Mouse (Mus musculus) heart, embryonic 13.5 days (tissue): ENCODE measurements around the gene Jmjd1c. TPM values are rescaled to one million over a fixed set of nuclear protein-coding genes. Genes with fewer than 3 reads are reported as not detected.

Source experiments
- ATAC-seq: fragments of 200-750 bp; cut with Nextera tagmentation; 2 replicates; pipeline ENCODE4 v1.8.0; 2017; ENCODE audit warnings: moderate TSS enrichment; ENCODE audit not compliant: insufficient number of reproducible peaks, low FRiP score, low TSS enrichment; ENCODE audit errors: extremely low read depth
- H3K27ac ChIP-seq: fragments of 300-500 bp; sonication (generic); replicated peaks from 2 replicates; pipeline ENCODE4 v1.5.1; 2015; ENCODE audit warnings: moderate library complexity, mild to moderate bottlenecking, inconsistent platforms
- H3K27me3 ChIP-seq: fragments of 300-500 bp; sonication (generic); replicated peaks from 2 replicates; pipeline ENCODE4 v1.6.1; 2015; ENCODE audit warnings: mild to moderate bottlenecking, inconsistent platforms
- H3K36me3 ChIP-seq: fragments of 300-500 bp; sonication (generic); 2 replicates; pipeline ENCODE4 v1.6.1; 2015; ENCODE audit warnings: mild to moderate bottlenecking, inconsistent platforms
- H3K4me1 ChIP-seq: fragments of 300-500 bp; sonication (generic); 2 replicates; pipeline ENCODE4 v1.6.1; 2015; ENCODE audit warnings: inconsistent platforms
- H3K4me2 ChIP-seq: fragments of 300-500 bp; sonication (generic); 2 replicates; pipeline ENCODE4 v1.6.1; 2015; ENCODE audit warnings: inconsistent platforms, mild to moderate bottlenecking, moderate library complexity
- H3K4me3 ChIP-seq: fragments of 300-500 bp; sonication (generic); 2 replicates; pipeline ENCODE4 v1.5.1; 2015; ENCODE audit warnings: moderate library complexity, mild to moderate bottlenecking, inconsistent platforms
- H3K9ac ChIP-seq: fragments of 300-500 bp; sonication (generic); 2 replicates; pipeline ENCODE4 v1.6.1; 2015; ENCODE audit warnings: inconsistent platforms, mild to moderate bottlenecking, moderate library complexity
- H3K9me3 ChIP-seq: fragments of 300-500 bp; sonication (generic); 2 replicates; pipeline ENCODE4 v1.6.1; 2016; ENCODE audit warnings: inconsistent platforms
- WGBS: fragments of 180-500 bp; shearing (Covaris S2); methylation state at CpG from one replicate; pipeline ENCODE4 v1.1.7; 2015; ENCODE audit warnings: mixed read lengths; 5-methylcytosine and 5-hydroxymethylcytosine counted together
- polyA plus RNA-seq: library from polyadenylated mRNA; unstranded; fragments of >200 nt; fragmentation: Nextera tagmentation; extraction: Ambion mirVana; gene quantifications from 2 replicates; pipeline ENCODE4 v1.2.1, GENCODE M21; 2015

Jmjd1c gene
- polyA plus RNA-seq, 1 experiment from 2014 or later = 30.3 TPM

DNA sequence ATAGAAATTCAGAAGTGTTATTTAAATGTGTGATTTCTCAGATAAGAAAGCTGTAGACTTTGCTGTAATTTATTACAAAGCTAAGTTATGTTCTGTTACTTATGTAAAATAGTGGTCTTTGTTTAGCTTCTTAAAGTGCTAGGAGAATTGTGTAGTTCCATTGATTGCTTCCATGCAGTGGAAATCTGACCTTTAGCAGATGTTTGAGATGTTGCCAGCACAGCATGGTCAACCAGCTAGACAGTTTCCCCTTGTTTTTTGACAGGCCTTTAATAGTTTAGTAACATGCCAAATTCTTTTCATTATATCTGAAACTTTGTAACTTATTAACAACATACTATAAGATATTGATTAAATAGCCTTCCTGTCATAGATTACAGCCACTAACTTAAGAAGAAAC is 47.7 kb downstream of the Jmjd1c start:
- H3K36me3 ChIP-seq = no peaks in the 10 kb centered on the region
- no peak for ATAC-seq
- H3K4me1 ChIP-seq = peaks cover 35% of the 10 kb centered on the region
- no peaks in the 10 kb centered on the region for H3K27me3 ChIP-seq
- H3K4me2 ChIP-seq = no peak overlapping the region
- H3K27ac ChIP-seq = no peak overlapping the region
- no peak overlapping the region for H3K9ac ChIP-seq
- no peak overlapping the region for H3K4me3 ChIP-seq
- no peaks in the 10 kb centered on the region for H3K9me3 ChIP-seq

DNA sequence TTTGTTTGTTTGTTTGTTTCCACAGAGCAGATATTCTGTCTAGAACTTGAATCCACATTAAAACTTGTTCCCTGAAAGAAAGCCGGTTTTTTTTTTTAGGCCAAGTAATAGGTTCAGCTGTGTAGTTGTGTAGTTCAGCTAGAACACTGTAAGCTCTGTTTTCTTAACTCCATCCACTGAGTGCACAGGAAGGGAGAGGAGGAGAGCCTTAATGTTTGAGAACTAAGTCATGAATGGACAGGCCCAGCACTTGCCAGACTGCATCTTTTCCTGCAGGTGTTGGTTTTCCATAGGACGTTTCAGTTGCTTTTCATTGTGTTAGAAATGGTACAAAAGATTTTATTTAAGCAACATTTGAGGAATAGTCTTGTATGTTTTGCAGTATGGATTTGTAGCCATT is 48.3 kb downstream of the Jmjd1c start:
- 63% methylated on average over 2 of the region's 2 CpGs for WGBS
- Histone ChIP-seq H3K9ac (no peak overlapping the region), H3K9me3 (no peaks in the 10 kb centered on the region), H3K27ac (no peak overlapping the region), H3K4me3 (no peak overlapping the region), H3K4me1 (peaks cover 33% of the 10 kb centered on the region), H3K27me3 (no peaks in the 10 kb centered on the region), H3K36me3 (no peaks in the 10 kb centered on the region), H3K4me2 (no peak overlapping the region)
- no peak for ATAC-seq

DNA sequence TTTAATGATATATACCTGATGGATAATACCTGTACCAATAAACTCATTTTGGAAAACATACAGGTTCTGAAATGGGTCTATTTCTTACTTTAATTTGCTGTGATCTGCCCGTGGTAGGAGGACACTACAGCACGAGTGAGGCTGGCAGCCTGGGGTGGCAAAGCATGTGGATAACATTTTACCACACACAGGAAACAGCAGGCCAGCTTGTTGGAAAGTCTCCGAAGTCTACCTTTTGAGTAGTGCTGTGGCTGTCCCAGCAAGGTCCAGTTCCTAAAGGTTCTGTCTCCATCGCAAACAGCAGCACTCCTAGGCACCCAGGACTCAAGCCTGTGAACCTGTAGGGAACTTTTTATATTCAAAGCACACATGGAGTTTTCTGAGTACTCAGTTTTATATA is 49.7 kb downstream of the Jmjd1c start:
- H3K27me3 ChIP-seq = no peaks in the 10 kb centered on the region
- no peak overlapping the region for H3K4me2 ChIP-seq
- 77% methylated on average over 4 of the region's 4 CpGs for WGBS
- no peaks in the 10 kb centered on the region for H3K9me3 ChIP-seq
- H3K4me3 ChIP-seq = no peak overlapping the region
- peaks cover 28% of the 10 kb centered on the region for H3K4me1 ChIP-seq
- H3K27ac ChIP-seq = no peak overlapping the region
- no peaks in the 10 kb centered on the region for H3K36me3 ChIP-seq
- H3K9ac ChIP-seq = no peak overlapping the region; the same call in 1 of the 2 replicates
- ATAC-seq = no peak

DNA sequence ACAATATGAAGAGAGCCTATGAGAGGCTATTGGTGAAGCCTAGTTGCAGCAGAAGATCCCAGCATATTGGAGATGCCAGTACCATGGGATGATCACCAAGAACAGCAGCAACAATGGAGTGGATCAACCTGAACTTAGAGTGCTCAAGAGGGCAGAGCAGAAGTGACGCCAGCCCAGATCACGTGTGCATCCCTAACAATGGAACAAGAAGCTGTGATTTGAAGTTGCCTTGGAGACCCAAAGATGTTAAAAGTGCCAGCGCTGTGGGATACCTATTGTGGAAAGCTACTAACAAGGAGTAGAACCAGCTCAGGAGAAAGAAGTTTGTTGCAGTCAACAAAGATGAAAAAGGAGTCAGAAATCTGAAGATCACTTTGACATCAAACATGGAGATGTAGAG is 55.8 kb downstream of the Jmjd1c start:
- H3K4me2 ChIP-seq = no peak overlapping the region
- peaks cover 10% of the 10 kb centered on the region; the same call in 1 of the 2 replicates for H3K36me3 ChIP-seq
- H3K27me3 ChIP-seq = no peaks in the 10 kb centered on the region
- H3K27ac ChIP-seq = no peak overlapping the region
- no peak for ATAC-seq
- WGBS = 88% methylated on average over 3 of the region's 3 CpGs
- no peaks in the 10 kb centered on the region for H3K9me3 ChIP-seq
- H3K4me1 ChIP-seq = peaks cover 10% of the 10 kb centered on the region
- H3K4me3 ChIP-seq = no peak overlapping the region
- H3K9ac ChIP-seq = no peak overlapping the region

DNA sequence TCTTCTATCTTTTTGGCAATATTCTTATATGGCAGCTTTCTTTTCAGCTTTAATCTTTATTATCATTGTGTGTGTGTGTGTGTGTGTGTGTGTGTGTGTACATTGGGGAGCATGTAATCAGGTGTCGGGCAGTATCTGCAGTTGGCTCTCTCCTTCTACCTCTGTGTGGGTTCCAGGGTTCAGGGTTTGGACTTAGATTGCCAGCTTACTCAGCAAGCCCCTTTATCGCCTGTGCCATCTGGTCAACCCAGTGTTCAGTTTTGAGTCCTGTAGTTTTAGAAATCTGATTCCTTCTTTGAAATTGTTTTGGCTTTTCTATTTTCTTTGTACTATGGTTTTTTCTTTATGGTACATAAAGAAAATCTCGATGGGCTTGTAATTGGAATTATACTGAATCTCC is 58.7 kb downstream of the Jmjd1c start:
- Histone ChIP-seq H3K4me3 (no peak overlapping the region), H3K9me3 (no peaks in the 10 kb centered on the region), H3K9ac (no peak overlapping the region), H3K4me1 (0 out of 2 replicates have a peak, but pooled peaks cover 3% of the 10 kb centered on the region), H3K36me3 (peaks cover 18% of the 10 kb centered on the region), H3K27me3 (no peaks in the 10 kb centered on the region), H3K27ac (no peak overlapping the region), H3K4me2 (no peak overlapping the region)
- WGBS = 89% methylated on average over 3 of the region's 3 CpGs
- ATAC-seq = no peak

DNA sequence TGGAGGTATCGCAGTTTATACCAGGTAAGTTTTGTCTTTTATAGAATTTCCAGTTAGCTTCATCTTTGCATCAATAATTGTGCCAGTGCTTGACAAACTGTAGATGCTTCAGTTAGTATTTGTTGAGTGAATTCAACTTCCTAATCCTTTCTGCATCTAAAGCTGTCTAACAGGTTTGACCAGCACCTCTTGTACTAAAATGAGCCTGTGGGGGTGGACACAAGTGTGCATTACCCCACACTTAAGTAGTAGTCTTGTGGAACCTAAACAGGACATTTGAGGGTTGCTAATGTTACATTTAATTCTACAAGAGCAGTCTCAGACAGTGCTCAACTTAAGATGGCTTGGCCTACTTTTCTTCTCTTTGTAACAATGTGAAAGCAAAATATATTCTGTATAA is 78.1 kb downstream of the Jmjd1c start:
- H3K4me2 ChIP-seq = no peak overlapping the region
- H3K27me3 ChIP-seq = no peaks in the 10 kb centered on the region
- ATAC-seq = no peak
- H3K36me3 ChIP-seq = peaks cover 8% of the 10 kb centered on the region
- no peak overlapping the region for H3K9ac ChIP-seq
- WGBS = 92% methylated on average over 1 of the region's 1 CpGs
- peaks cover 21% of the 10 kb centered on the region for H3K4me1 ChIP-seq
- no peak overlapping the region for H3K4me3 ChIP-seq
- no peak overlapping the region for H3K27ac ChIP-seq
- no peaks in the 10 kb centered on the region for H3K9me3 ChIP-seq

DNA sequence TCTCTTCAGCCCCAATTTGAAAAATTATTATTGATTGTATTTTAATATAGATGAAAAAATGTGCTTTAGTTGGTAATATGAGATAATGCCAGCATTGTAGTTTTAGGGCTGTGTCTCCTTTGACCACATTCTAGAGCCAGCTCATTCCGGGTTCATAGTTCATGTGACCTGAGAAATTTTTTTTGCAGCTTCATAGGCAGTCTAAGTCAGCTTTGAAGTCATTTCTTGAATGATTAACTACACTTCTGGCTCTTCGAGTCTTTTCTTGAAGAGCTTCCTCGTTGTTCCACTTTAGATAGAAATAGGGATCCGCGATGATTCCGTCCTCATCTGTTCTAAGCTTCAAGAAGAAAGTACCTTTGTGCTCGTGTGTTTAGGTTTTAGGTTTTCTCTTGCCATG is 80.1 kb downstream of the Jmjd1c start:
- H3K9ac ChIP-seq = no peak overlapping the region
- ATAC-seq = no peak
- no peaks in the 10 kb centered on the region for H3K36me3 ChIP-seq
- peaks cover 21% of the 10 kb centered on the region for H3K4me1 ChIP-seq
- H3K9me3 ChIP-seq = no peaks in the 10 kb centered on the region
- WGBS = 80% methylated on average over 7 of the region's 7 CpGs
- H3K27ac ChIP-seq = no peak overlapping the region
- H3K4me3 ChIP-seq = no peak overlapping the region
- H3K27me3 ChIP-seq = no peaks in the 10 kb centered on the region
- no peak overlapping the region for H3K4me2 ChIP-seq

DNA sequence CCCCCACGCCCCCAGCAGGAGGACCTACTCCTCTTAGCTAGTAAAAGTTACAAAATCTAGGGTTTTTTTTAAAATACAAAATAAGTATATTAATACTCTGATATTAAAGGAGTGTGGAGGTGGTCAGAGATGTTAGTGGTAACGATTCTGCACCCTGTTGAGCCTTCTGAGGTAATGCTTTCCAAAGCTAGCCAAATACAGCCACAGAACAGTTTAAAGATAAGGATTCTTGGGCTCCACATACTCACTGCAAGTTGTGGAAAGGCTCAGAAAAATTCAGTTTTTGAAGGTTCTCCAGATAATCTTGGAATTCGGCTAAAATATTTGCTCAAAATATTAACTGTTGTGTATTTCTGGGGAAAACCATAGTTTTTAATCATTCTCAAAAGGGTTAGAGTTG is 81.0 kb downstream of the Jmjd1c start:
- 40% methylated on average over 3 of the region's 3 CpGs for WGBS
- H3K27me3 ChIP-seq = no peaks in the 10 kb centered on the region
- H3K4me3 ChIP-seq = no peak overlapping the region
- H3K27ac ChIP-seq = peak overlapping the region; percentile 50
- H3K4me2 ChIP-seq = no peak overlapping the region
- no peak overlapping the region for H3K9ac ChIP-seq
- H3K9me3 ChIP-seq = no peaks in the 10 kb centered on the region
- H3K36me3 ChIP-seq = no peaks in the 10 kb centered on the region
- peaks cover 24% of the 10 kb centered on the region for H3K4me1 ChIP-seq
- ATAC-seq = no peak

DNA sequence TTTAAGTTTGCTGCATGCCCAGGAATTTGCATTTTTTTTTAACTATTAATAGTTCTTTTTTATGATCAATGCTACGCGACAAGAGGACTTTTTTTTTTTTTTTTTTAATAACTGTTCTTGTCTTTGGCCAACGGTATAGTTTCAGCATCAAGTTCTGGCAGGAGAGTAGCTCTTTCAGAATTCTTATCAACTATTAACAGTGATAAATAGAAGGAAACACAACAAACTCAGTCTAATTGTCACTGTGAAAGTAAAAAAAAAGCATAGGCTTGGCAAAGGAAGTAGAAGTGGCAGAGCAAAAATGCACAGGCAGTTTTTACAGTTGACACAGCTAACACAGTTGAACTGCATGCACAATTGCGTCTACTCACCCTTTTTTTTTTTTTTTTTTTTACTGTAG is 81.5 kb downstream of the Jmjd1c start:
- 51% methylated on average over 4 of the region's 4 CpGs for WGBS
- no peak overlapping the region for H3K9ac ChIP-seq
- H3K4me3 ChIP-seq = no peak overlapping the region
- H3K27me3 ChIP-seq = no peaks in the 10 kb centered on the region
- no peak overlapping the region for H3K4me2 ChIP-seq
- peak overlapping the region; percentile 50 for H3K27ac ChIP-seq
- ATAC-seq = no peak
- peaks cover 24% of the 10 kb centered on the region for H3K4me1 ChIP-seq
- H3K9me3 ChIP-seq = no peaks in the 10 kb centered on the region
- no peaks in the 10 kb centered on the region for H3K36me3 ChIP-seq

DNA sequence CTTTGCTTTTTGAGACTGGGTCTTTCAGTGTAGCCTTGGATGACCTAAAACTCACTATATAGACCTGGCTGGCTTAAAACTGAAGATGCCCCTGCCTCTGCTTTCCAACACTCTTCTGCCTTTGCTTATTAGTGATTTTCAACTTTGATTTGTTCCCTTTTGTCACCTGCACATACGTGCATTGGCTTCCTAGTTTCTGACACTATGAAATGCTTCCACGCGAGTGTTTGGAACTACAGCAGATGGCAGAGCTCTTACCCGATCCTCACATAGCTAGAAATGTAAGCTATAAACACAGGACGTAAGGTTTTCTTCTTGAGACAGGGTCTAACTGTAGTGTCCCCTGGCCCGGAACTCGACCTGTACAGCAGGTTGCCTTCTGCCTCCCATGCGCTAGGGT is 84.1 kb downstream of the Jmjd1c start:
- no peak for ATAC-seq
- H3K9ac ChIP-seq = no peak overlapping the region

DNA sequence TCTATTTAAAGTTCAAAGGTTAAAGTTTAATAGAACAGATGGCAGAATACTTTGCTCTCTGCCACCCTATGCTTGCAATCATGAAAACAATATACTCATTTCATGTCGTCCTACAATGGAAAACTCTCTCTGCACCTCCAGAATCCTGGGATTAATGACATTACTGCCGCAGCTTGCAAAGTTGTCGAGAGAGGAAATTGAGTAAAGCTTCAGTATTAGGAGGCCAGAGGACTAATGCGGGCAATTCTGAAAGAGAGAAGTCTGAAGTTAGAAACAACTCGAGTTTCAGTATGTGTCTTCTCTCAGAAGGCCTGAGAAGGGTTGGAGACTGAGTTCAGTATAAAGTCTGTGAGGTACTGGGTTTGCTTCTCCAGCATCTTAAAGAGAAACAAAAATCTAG is 84.9 kb downstream of the Jmjd1c start:
- 74% methylated on average over 5 of the region's 5 CpGs for WGBS
- H3K27me3 ChIP-seq = no peaks in the 10 kb centered on the region
- no peaks in the 10 kb centered on the region for H3K9me3 ChIP-seq
- no peaks in the 10 kb centered on the region for H3K36me3 ChIP-seq
- peaks cover 37% of the 10 kb centered on the region for H3K4me1 ChIP-seq
- no peak overlapping the region for H3K27ac ChIP-seq
- H3K4me2 ChIP-seq = no peak overlapping the region
- no peak for ATAC-seq
- H3K9ac ChIP-seq = no peak overlapping the region
- H3K4me3 ChIP-seq = no peak overlapping the region

More for the DNA sequence above, 84.1 kb downstream of the Jmjd1c start:
- 92% methylated on average over 8 of the region's 8 CpGs for WGBS
- Histone ChIP-seq H3K36me3 (no peaks in the 10 kb centered on the region), H3K9me3 (no peaks in the 10 kb centered on the region), H3K4me2 (no peak overlapping the region), H3K4me3 (no peak overlapping the region), H3K4me1 (peaks cover 37% of the 10 kb centered on the region), H3K27ac (no peak overlapping the region), H3K27me3 (no peaks in the 10 kb centered on the region)

DNA sequence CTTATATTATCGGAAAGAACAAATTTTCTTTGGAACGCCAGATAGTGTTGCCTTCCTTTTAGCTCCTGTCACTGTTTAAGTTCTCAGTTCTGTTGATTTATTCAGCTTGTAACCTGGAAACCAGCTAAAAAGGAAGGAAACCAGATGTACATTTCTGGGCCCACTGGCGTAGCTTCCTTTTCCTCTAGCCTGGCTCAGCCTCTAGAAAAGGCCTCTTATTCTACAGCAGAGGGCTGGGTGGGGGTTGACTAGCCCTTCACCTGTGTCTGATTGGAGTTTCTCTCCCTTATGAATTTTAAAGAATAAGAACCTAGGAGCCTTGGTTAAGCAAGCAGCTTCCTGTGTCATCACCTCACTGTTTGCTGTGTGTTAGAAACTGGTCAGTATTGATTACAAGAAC is 86.7 kb downstream of the Jmjd1c start:
- Histone ChIP-seq H3K4me3 (no peak overlapping the region), H3K9me3 (no peaks in the 10 kb centered on the region), H3K27ac (peak overlapping the region; percentile 45), H3K9ac (no peak overlapping the region), H3K27me3 (no peaks in the 10 kb centered on the region), H3K4me1 (peaks cover 23% of the 10 kb centered on the region), H3K4me2 (peak overlapping the region; percentile 11; the same call in 1 of the 2 replicates), H3K36me3 (no peaks in the 10 kb centered on the region)
- no peak for ATAC-seq
- WGBS = 57% methylated on average over 3 of the region's 3 CpGs
